Mouse (Mus musculus): ENCODE results near the gene Smurf1. TPM values are rescaled to one million over a fixed set of nuclear protein-coding genes. Genes with fewer than 3 reads are reported as not detected.

Gene Smurf1
- polyA plus RNA-seq, 2 experiments: 24.7 to 28.3 TPM

GRCm38 (mm10) chr5:144831840-144832469 lies 133.7 kb downstream of the Smurf1 start:
- Histone ChIP-seq H3K4me2 (replicated peaks; ENCODE audit: low read depth, low read length, severe bottlenecking) (no peak overlapping the region), H3K9ac (ENCODE audit: low read depth, low read length, severe bottlenecking) (no peak overlapping the region), H3K4me1 (ENCODE audit: control insufficient read depth, insufficient read depth, low read length) (no peaks in the 10 kb centered on the region), H3K9me3 (ENCODE audit: control insufficient read depth, low read length) (no peaks in the 10 kb centered on the region), H3K36me3 (ENCODE audit: control insufficient read depth, insufficient read depth, low read length) (peaks cover 100% of the 10 kb centered on the region), H3K27me3 (ENCODE audit: control insufficient read depth, insufficient read depth, low read length) (no peaks in the 10 kb centered on the region), H3K27ac (replicated peaks; ENCODE audit: low read depth, low read length) (no peak overlapping the region), H3K4me3 (replicated peaks; ENCODE audit: low read length) (no peak overlapping the region)
- ATAC-seq (ENCODE audit: low FRiP score, low read depth): no peak
- no peak for TF ChIP-seq POLR2A (IDR thresholded peaks at IDR 0.05; ENCODE audit: borderline replicate concordance, extremely low read depth, insufficient read depth, insufficient read length)
- WGBS: 85% methylated on average over 9 of the region's 9 CpGs
- DNase-seq (ENCODE audit: low spot score): no peak

- WGBS: 93% methylated on average over 4 of the region's 4 CpGs
- no peak overlapping the region for H3K9ac ChIP-seq (ENCODE audit: low read depth, low read length, severe bottlenecking)
- H3K4me1 ChIP-seq (ENCODE audit: control insufficient read depth, insufficient read depth, low read length): no peaks in the 10 kb centered on the region
- H3K36me3 ChIP-seq (ENCODE audit: control insufficient read depth, insufficient read depth, low read length): peaks cover 100% of the 10 kb centered on the region
- no peaks in the 10 kb centered on the region for H3K27me3 ChIP-seq (ENCODE audit: control insufficient read depth, insufficient read depth, low read length)
- H3K9me3 ChIP-seq (ENCODE audit: control insufficient read depth, low read length): no peaks in the 10 kb centered on the region
- DNase-seq (ENCODE audit: low spot score) (no peak), ATAC-seq (ENCODE audit: low FRiP score, low read depth) (no peak)
- no peak overlapping the region for H3K4me2 ChIP-seq (replicated peaks; ENCODE audit: low read depth, low read length, severe bottlenecking)
- no peak for TF ChIP-seq POLR2A (IDR thresholded peaks at IDR 0.05; ENCODE audit: borderline replicate concordance, extremely low read depth, insufficient read depth, insufficient read length)
- no peak overlapping the region for H3K27ac ChIP-seq (replicated peaks; ENCODE audit: low read depth, low read length)
- H3K4me3 ChIP-seq (replicated peaks; ENCODE audit: low read length): no peak overlapping the region
These were observed 136.0 kb downstream of the Smurf1 start for GRCm38 (mm10) chr5:144829631-144830030.

GRCm38 (mm10) chr5:144828365-144829102 lies 137.1 kb downstream of the Smurf1 start:
- no peak for TF ChIP-seq POLR2A (IDR thresholded peaks at IDR 0.05; ENCODE audit: borderline replicate concordance, extremely low read depth, insufficient read depth, insufficient read length)
- ATAC-seq (ENCODE audit: low FRiP score, low read depth): no peak
- Histone ChIP-seq H3K4me1 (ENCODE audit: control insufficient read depth, insufficient read depth, low read length) (no peaks in the 10 kb centered on the region), H3K27me3 (ENCODE audit: control insufficient read depth, insufficient read depth, low read length) (no peaks in the 10 kb centered on the region), H3K9me3 (ENCODE audit: control insufficient read depth, low read length) (no peaks in the 10 kb centered on the region), H3K4me3 (replicated peaks; ENCODE audit: low read length) (no peak overlapping the region), H3K4me2 (replicated peaks; ENCODE audit: low read depth, low read length, severe bottlenecking) (no peak overlapping the region), H3K9ac (ENCODE audit: low read depth, low read length, severe bottlenecking) (no peak overlapping the region), H3K36me3 (ENCODE audit: control insufficient read depth, insufficient read depth, low read length) (peaks cover 100% of the 10 kb centered on the region), H3K27ac (replicated peaks; ENCODE audit: low read depth, low read length) (no peak overlapping the region)
- WGBS: 90% methylated on average over 20 of the region's 20 CpGs
- no peak for DNase-seq (ENCODE audit: low spot score)

Small RNA genes lying within 50 kb of the gene (microRNA-seq; reads per million reads assigned to microRNA genes)
- gene Mir7039: not detected

Other genes starting within 250 kb of the Smurf1 start
- gene Tmem130, start 204.0 kb downstream of the Smurf1 start, polyA plus RNA-seq (2012; rRNA removed): 0.67 and 0.79 TPM in 2 replicates
- gene Tmem130, start 204.0 kb downstream of the Smurf1 start, polyA plus RNA-seq (2014; fragmentation: Nextera tagmentation; extraction: Ambion mirVana): 0.07 TPM in 1 of 2 replicates, not detected in the other
- gene Trrap, start 198.1 kb downstream of the Smurf1 start, polyA plus RNA-seq (2012; rRNA removed): 146 and 182 TPM in 2 replicates
- 79.2 and 106 TPM in 2 replicates for gene Trrap, start 198.1 kb downstream of the Smurf1 start, polyA plus RNA-seq (2014; fragmentation: Nextera tagmentation; extraction: Ambion mirVana)
- gene Gm4871, start 66.9 kb upstream of the Smurf1 start, polyA plus RNA-seq (2012; rRNA removed): not detected in 2 replicates
- not detected in 2 replicates for gene Gm4871, start 66.9 kb upstream of the Smurf1 start, polyA plus RNA-seq (2014; fragmentation: Nextera tagmentation; extraction: Ambion mirVana)
- not detected in 2 replicates for gene 1700018F24Rik, start 77.1 kb upstream of the Smurf1 start, polyA plus RNA-seq (2012; rRNA removed)
- not detected in 2 replicates for gene 1700018F24Rik, start 77.1 kb upstream of the Smurf1 start, polyA plus RNA-seq (2014; fragmentation: Nextera tagmentation; extraction: Ambion mirVana)
- gene Arpc1a, start 118.0 kb upstream of the Smurf1 start, polyA plus RNA-seq (2012; rRNA removed): 145 and 150 TPM in 2 replicates
- gene Arpc1a, start 118.0 kb upstream of the Smurf1 start, polyA plus RNA-seq (2014; fragmentation: Nextera tagmentation; extraction: Ambion mirVana): 142 and 147 TPM in 2 replicates
- not detected in 2 replicates for gene Kpna7, start 118.2 kb upstream of the Smurf1 start, polyA plus RNA-seq (2012; rRNA removed)
- gene Kpna7, start 118.2 kb upstream of the Smurf1 start, polyA plus RNA-seq (2014; fragmentation: Nextera tagmentation; extraction: Ambion mirVana): not detected in 2 replicates
- gene Arpc1b, start 148.4 kb upstream of the Smurf1 start, polyA plus RNA-seq (2012; rRNA removed): 324 and 340 TPM in 2 replicates
- 214 and 217 TPM in 2 replicates for gene Arpc1b, start 148.4 kb upstream of the Smurf1 start, polyA plus RNA-seq (2014; fragmentation: Nextera tagmentation; extraction: Ambion mirVana)
- 60.3 and 114 TPM in 2 replicates for gene Pdap1, start 174.4 kb upstream of the Smurf1 start, polyA plus RNA-seq (2012; rRNA removed)
- 91.5 and 99.3 TPM in 2 replicates for gene Pdap1, start 174.4 kb upstream of the Smurf1 start, polyA plus RNA-seq (2014; fragmentation: Nextera tagmentation; extraction: Ambion mirVana)
- gene Bud31, start 174.5 kb upstream of the Smurf1 start, polyA plus RNA-seq (2012; rRNA removed): 116 and 147 TPM in 2 replicates
- 191 and 197 TPM in 2 replicates for gene Bud31, start 174.5 kb upstream of the Smurf1 start, polyA plus RNA-seq (2014; fragmentation: Nextera tagmentation; extraction: Ambion mirVana)
- gene Ptcd1, start 201.3 kb upstream of the Smurf1 start, polyA plus RNA-seq (2012; rRNA removed): 16.0 and 16.8 TPM in 2 replicates
- 15.9 and 16.4 TPM in 2 replicates for gene Ptcd1, start 201.3 kb upstream of the Smurf1 start, polyA plus RNA-seq (2014; fragmentation: Nextera tagmentation; extraction: Ambion mirVana)
- 56.7 and 63.1 TPM in 2 replicates for gene Cpsf4, start 201.4 kb upstream of the Smurf1 start, polyA plus RNA-seq (2012; rRNA removed)
- gene Cpsf4, start 201.4 kb upstream of the Smurf1 start, polyA plus RNA-seq (2014; fragmentation: Nextera tagmentation; extraction: Ambion mirVana): 25.2 and 29.2 TPM in 2 replicates
- 187 and 284 TPM in 2 replicates for gene Atp5j2, start 226.2 kb upstream of the Smurf1 start, polyA plus RNA-seq (2012; rRNA removed)
- gene Atp5j2, start 226.2 kb upstream of the Smurf1 start, polyA plus RNA-seq (2014; fragmentation: Nextera tagmentation; extraction: Ambion mirVana): 519 and 568 TPM in 2 replicates
- gene Zkscan14, start 236.0 kb upstream of the Smurf1 start, polyA plus RNA-seq (2012; rRNA removed): 3.3 and 4.0 TPM in 2 replicates
- 9.1 and 9.7 TPM in 2 replicates for gene Zkscan14, start 236.0 kb upstream of the Smurf1 start, polyA plus RNA-seq (2014; fragmentation: Nextera tagmentation; extraction: Ambion mirVana)
- 8.5 and 9.2 TPM in 2 replicates for gene Zkscan5, start 238.7 kb upstream of the Smurf1 start, polyA plus RNA-seq (2012; rRNA removed)
- 14.3 and 15.2 TPM in 2 replicates for gene Zkscan5, start 238.7 kb upstream of the Smurf1 start, polyA plus RNA-seq (2014; fragmentation: Nextera tagmentation; extraction: Ambion mirVana)

Measured in limb, embryonic 14.5 days (tissue).